Mouse (Mus musculus) CD4-positive, CD25-positive, alpha-beta regulatory T cell, adult 9 weeks (primary cell): ENCODE data around the gene Olfr603. TPM values are rescaled to one million over a fixed set of nuclear protein-coding genes. Genes with fewer than 3 reads are reported as not detected.

Source experiments
- polyA plus RNA-seq: library from polyadenylated mRNA; unstranded; fragments of 100-300 nt; shearing (Covaris generic); gene quantifications from one replicate; pipeline ENCODE4 v1.2.1, GENCODE M21; 2017

The Olfr603 gene
- polyA plus RNA-seq: not detected

GRCm38 (mm10) chr7:103386077-103386476 lies at the start of gene Olfr603:
TSS of gene Olfr603 (minus strand) at chr7:103386177.

DNA sequence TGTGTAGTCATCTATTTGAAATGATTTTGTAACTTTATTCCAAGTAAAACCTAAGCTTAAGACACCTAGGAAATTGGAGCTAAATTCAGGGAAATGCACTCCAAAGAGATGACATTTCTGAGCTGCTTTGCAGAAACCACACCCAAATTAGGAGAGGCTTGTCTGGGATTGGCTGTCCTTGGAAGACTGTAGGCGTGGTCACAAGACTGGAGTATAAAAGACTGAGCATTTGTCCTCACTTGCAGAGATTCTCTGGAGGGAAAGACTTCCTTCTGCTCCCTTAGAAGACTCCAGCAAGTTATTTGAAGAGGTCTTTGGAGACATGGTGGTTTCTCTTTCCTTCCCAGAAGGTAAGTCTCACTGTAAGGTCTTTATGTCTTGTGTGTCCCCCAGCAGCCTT lies 28.8 kb upstream of the Olfr603 start, which contains the start of gene Usp17lc:
Usp17lc (plus strand) TSS at position 301 of the 400 bp plus-strand sequence.

GRCm38 (mm10) chr7:103362555-103362954 lies 23.4 kb downstream of the Olfr603 start, which contains the start of gene Olfr601:
TSS of gene Olfr601 (minus strand) at chr7:103362655.

DNA sequence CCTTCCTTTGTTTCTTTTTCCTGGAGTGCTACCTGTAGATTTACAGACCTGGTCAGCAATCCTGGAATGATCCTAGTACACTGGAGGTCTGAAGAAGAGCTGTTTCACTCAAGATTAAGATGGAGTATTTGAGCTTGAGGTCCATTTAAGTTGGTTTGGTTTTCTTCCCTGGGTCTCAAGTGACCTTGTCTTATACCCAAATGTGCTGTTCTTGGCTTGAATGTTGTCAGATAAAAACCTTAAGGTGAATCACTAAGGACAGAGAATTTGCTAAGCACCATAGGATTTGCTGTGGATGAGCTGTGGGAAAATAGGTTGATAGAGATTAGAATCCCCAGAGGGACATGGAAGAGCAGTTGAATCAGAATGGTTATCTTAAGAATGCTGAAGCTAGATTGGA lies 36.4 kb downstream of the Olfr603 start, which contains the start of gene Olfr600:
Olfr600 (minus strand) TSS at position 101 of the 400 bp plus-strand sequence.

GRCm38 (mm10) chr7:103335617-103336016 lies 50.4 kb downstream of the Olfr603 start, which contains the start of gene Olfr599:
TSS of gene Olfr599 (plus strand) at chr7:103335917.

Other genes starting within 250 kb of the Olfr603 start
- not detected for gene Olfr588-ps1, start 245.3 kb downstream of the Olfr603 start, polyA plus RNA-seq
- not detected for gene Olfr589, start 229.8 kb downstream of the Olfr603 start, polyA plus RNA-seq
- gene Olfr591, start 207.8 kb downstream of the Olfr603 start, polyA plus RNA-seq: not detected
- not detected for gene Olfr592, start 201.4 kb downstream of the Olfr603 start, polyA plus RNA-seq
- not detected for gene Olfr593, start 174.3 kb downstream of the Olfr603 start, polyA plus RNA-seq
- not detected for gene Olfr594, start 169.2 kb downstream of the Olfr603 start, polyA plus RNA-seq
- not detected for gene Usp17ld, start 133.7 kb downstream of the Olfr603 start, polyA plus RNA-seq
- not detected for gene Olfr596, start 80.5 kb downstream of the Olfr603 start, polyA plus RNA-seq
- gene Olfr597, start 69.9 kb downstream of the Olfr603 start, polyA plus RNA-seq: not detected
- gene Olfr598, start 62.6 kb downstream of the Olfr603 start, polyA plus RNA-seq: not detected
- not detected for gene Olfr599, start 50.3 kb downstream of the Olfr603 start, polyA plus RNA-seq
- not detected for gene Olfr600, start 36.5 kb downstream of the Olfr603 start, polyA plus RNA-seq
- gene Olfr601, start 23.5 kb downstream of the Olfr603 start, polyA plus RNA-seq: not detected
- not detected for gene Usp17lc, start 28.9 kb upstream of the Olfr603 start, polyA plus RNA-seq
- gene Olfr605, start 59.3 kb upstream of the Olfr603 start, polyA plus RNA-seq: not detected
- gene Olfr606, start 62.9 kb upstream of the Olfr603 start, polyA plus RNA-seq: not detected
- gene Olfr607, start 78.0 kb upstream of the Olfr603 start, polyA plus RNA-seq: 0.11 TPM
- not detected for gene Olfr608, start 83.7 kb upstream of the Olfr603 start, polyA plus RNA-seq
- gene Olfr609, start 111.9 kb upstream of the Olfr603 start, polyA plus RNA-seq: not detected
- gene Olfr610, start 125.9 kb upstream of the Olfr603 start, polyA plus RNA-seq: not detected
- gene Olfr611, start 134.7 kb upstream of the Olfr603 start, polyA plus RNA-seq: not detected
- not detected for gene Olfr612, start 156.5 kb upstream of the Olfr603 start, polyA plus RNA-seq
- gene Olfr613, start 161.9 kb upstream of the Olfr603 start, polyA plus RNA-seq: not detected
- gene Olfr615, start 169.9 kb upstream of the Olfr603 start, polyA plus RNA-seq: not detected
- not detected for gene Olfr616, start 183.0 kb upstream of the Olfr603 start, polyA plus RNA-seq
- gene Olfr617, start 186.9 kb upstream of the Olfr603 start, polyA plus RNA-seq: not detected
- gene Olfr618, start 203.9 kb upstream of the Olfr603 start, polyA plus RNA-seq: not detected
- not detected for gene Olfr619, start 214.4 kb upstream of the Olfr603 start, polyA plus RNA-seq
- gene Olfr620, start 226.4 kb upstream of the Olfr603 start, polyA plus RNA-seq: 0.12 TPM